Mouse (Mus musculus): ENCODE measurements at regions not wholly inside any gene's neighbourhood (a gene's known extent, or its start where the extent isn't known, plus 50 kb on each side); places are given as distances from the start of the nearest gene placed in this dataset.

GRCm38 (mm10) chr15:62336454-62337284 is 1413.9 kb upstream of the A1bg start:
- no peak for ATAC-seq (replicated peaks; ENCODE audit: low read depth, poor library complexity, severe bottlenecking)

- ATAC-seq (replicated peaks; ENCODE audit: low read depth, poor library complexity, severe bottlenecking) = no peak
Observed at GRCm38 (mm10) chr15:62334256-62335009, 1411.6 kb upstream of the A1bg start.

- ATAC-seq (replicated peaks; ENCODE audit: low read depth, poor library complexity, severe bottlenecking) = no peak
Observed at GRCm38 (mm10) chr15:62332129-62332528, 1409.3 kb upstream of the A1bg start.

GRCm38 (mm10) chr15:62331138-62331800 is 1408.5 kb upstream of the A1bg start:
- no peak for ATAC-seq (replicated peaks; ENCODE audit: low read depth, poor library complexity, severe bottlenecking)

- ATAC-seq (replicated peaks; ENCODE audit: low read depth, poor library complexity, severe bottlenecking) = no peak
Observed at GRCm38 (mm10) chr15:62328920-62329319, 1406.1 kb upstream of the A1bg start.

GRCm38 (mm10) chr15:62328305-62328881 is 1405.6 kb upstream of the A1bg start:
- no peak for ATAC-seq (replicated peaks; ENCODE audit: low read depth, poor library complexity, severe bottlenecking)

GRCm38 (mm10) chr15:62327481-62327880 is 1404.7 kb upstream of the A1bg start:
- ATAC-seq (replicated peaks; ENCODE audit: low read depth, poor library complexity, severe bottlenecking) = no peak

GRCm38 (mm10) chr15:62326524-62326923 is 1403.7 kb upstream of the A1bg start:
- no peak for ATAC-seq (replicated peaks; ENCODE audit: low read depth, poor library complexity, severe bottlenecking)

GRCm38 (mm10) chr15:62325451-62326290 is 1402.9 kb upstream of the A1bg start:
- no peak for ATAC-seq (replicated peaks; ENCODE audit: low read depth, poor library complexity, severe bottlenecking)

GRCm38 (mm10) chr15:62320966-62321365 is 1398.2 kb upstream of the A1bg start:
- no peak for ATAC-seq (replicated peaks; ENCODE audit: low read depth, poor library complexity, severe bottlenecking)

GRCm38 (mm10) chr15:62314449-62314848 is 1391.6 kb upstream of the A1bg start:
- ATAC-seq (replicated peaks; ENCODE audit: low read depth, poor library complexity, severe bottlenecking) = 0 out of 2 replicates have a peak, but pooled peaks have one; percentile 15

GRCm38 (mm10) chr15:62302233-62302632 is 1379.4 kb upstream of the A1bg start:
- ATAC-seq (replicated peaks; ENCODE audit: low read depth, poor library complexity, severe bottlenecking) = no peak

GRCm38 (mm10) chr15:62301567-62301966 is 1378.8 kb upstream of the A1bg start:
- ATAC-seq (replicated peaks; ENCODE audit: low read depth, poor library complexity, severe bottlenecking) = no peak

- no peak; the same call in 1 of the 2 replicates for ATAC-seq (replicated peaks; ENCODE audit: low read depth, poor library complexity, severe bottlenecking)
Observed at GRCm38 (mm10) chr15:62297138-62297537, 1374.3 kb upstream of the A1bg start.

GRCm38 (mm10) chr15:62295233-62295927 is 1372.6 kb upstream of the A1bg start:
- ATAC-seq (replicated peaks; ENCODE audit: low read depth, poor library complexity, severe bottlenecking) = no peak

GRCm38 (mm10) chr15:62294786-62295185 is 1372.0 kb upstream of the A1bg start:
- ATAC-seq (replicated peaks; ENCODE audit: low read depth, poor library complexity, severe bottlenecking) = no peak

GRCm38 (mm10) chr15:62292876-62293275 is 1370.1 kb upstream of the A1bg start:
- ATAC-seq (replicated peaks; ENCODE audit: low read depth, poor library complexity, severe bottlenecking) = no peak

- ATAC-seq (replicated peaks; ENCODE audit: low read depth, poor library complexity, severe bottlenecking) = no peak
Observed at GRCm38 (mm10) chr15:62290687-62291086, 1367.9 kb upstream of the A1bg start.
